Mouse (Mus musculus) thymus, adult 2 months (tissue): ENCODE results near the gene Fcrl6.

Experiments used
- CTCF ChIP-seq: fragments of 200-500 bp; IDR thresholded peaks from 2 replicates; pipeline ENCODE4 v1.5.1; 2012; ENCODE audit warnings: mild to moderate bottlenecking, control low read depth, low read length, moderate library complexity, borderline replicate concordance; ENCODE audit not compliant: control insufficient read depth, poor library complexity, insufficient read depth; ENCODE audit errors: extremely low read depth
- POLR2A ChIP-seq: fragments of 200-500 bp; IDR thresholded peaks from 2 replicates; pipeline ENCODE4 v1.6.1; 2012; ENCODE audit warnings: mild to moderate bottlenecking, low read length, control low read depth, moderate library complexity; ENCODE audit not compliant: control insufficient read depth, poor library complexity, insufficient read depth; ENCODE audit errors: extremely low read depth

DNA sequence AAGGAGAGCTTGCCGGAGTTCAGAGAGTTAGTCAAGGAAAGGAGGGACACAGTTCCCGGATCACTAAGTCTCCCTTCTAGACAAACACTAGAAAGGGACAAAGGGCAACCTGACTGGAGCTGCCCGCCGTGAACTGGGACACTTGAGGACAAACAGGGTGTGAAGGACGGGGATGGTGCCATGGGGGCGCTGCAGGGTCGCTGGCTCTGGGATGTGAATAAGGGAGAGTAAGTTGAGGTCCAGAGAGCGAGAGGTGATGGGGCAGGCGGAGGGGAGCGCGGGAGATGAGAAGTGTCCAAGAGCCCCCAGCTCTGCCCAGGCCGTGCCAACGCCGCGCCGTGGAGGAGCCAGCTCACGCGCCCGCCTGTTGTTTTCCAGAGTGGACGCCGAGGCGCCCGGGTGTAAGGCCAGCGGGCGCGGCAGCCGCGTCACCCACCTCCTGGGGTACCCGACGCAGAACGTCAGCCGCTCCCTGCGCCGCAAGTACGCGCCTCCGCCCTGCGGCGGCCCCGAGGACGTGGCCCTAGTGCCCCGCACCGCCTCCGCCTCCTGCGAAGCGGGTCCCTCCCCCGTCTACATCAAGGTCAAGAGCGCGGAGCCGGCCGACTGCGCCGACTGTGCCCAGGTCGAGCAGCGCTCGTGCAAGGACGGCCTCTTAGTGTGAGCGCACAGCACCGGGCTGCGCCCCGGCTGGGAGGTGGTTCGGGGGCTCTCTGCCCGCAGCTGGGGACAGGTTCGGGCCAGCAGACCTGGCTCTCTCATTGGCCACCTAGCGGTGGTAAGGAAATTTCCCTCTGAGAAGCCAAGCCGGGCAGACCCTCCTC lies 39.5 kb downstream of the Fcrl6 start:
- TF ChIP-seq CTCF (peak; percentile 79), POLR2A (no peak)
